22 mouse cellular contexts compared by ENCODE assay signal in genomic region chr1:126670507-126670906, GRCm38 (mm10).
A peak's percentile ranks its signal among the peaks of the same experiment; 100 is the strongest.
DNase-seq lines count a peak whose midpoint lies in the region; ATAC-seq lines count a peak whose summit lies in the region.
"Had no signal": no experiment of that assay in that cellular context is flagged by ENCODE, and none has a peak within 500 bp of the region (broad histone marks: within the 10 kb centered on the region; RNA-seq: fewer than 3 reads in every experiment).

No protein-coding gene starts in this region.

- no peaks in the 10 kb centered on the region for H3K9me3 ChIP-seq in forebrain, embryonic 14.5 days (replicated peaks; ENCODE audit: control insufficient read depth, low read length)
- H3K9me3 ChIP-seq: embryonic facial prominence, embryonic 13.5 days; embryonic facial prominence, embryonic 15.5 days; forebrain, embryonic 13.5 days had no signal

- no peak overlapping the region for H3K27ac ChIP-seq in forebrain, embryonic 14.5 days (ENCODE audit: low read depth, low read length)
- H3K27ac ChIP-seq: embryonic facial prominence, embryonic 13.5 days; embryonic facial prominence, embryonic 15.5 days; forebrain, embryonic 13.5 days had no signal

- H3K4me2 ChIP-seq in forebrain, embryonic 14.5 days (ENCODE audit: low read length): no peak overlapping the region
- H3K4me2 ChIP-seq: embryonic facial prominence, embryonic 13.5 days; embryonic facial prominence, embryonic 15.5 days; forebrain, embryonic 13.5 days had no signal

- H3K4me3 ChIP-seq in forebrain, embryonic 14.5 days (ENCODE audit: low read depth, low read length): no peak overlapping the region
- H3K4me3 ChIP-seq: embryonic facial prominence, embryonic 13.5 days; embryonic facial prominence, embryonic 15.5 days; erythroblast, embryonic 14.5 days; forebrain, embryonic 13.5 days had no signal

- no peaks in the 10 kb centered on the region for H3K36me3 ChIP-seq in forebrain, embryonic 14.5 days (ENCODE audit: control insufficient read depth, insufficient read depth, low read length)
- H3K36me3 ChIP-seq: embryonic facial prominence, embryonic 13.5 days; embryonic facial prominence, embryonic 15.5 days had no signal

- peak; percentile 30 for DNase-seq in heart, adult 11 months
- no peak for DNase-seq in heart, adult 9 months (ENCODE audit: low spot score in 2 of 2)
- DNase-seq in 416B (ENCODE audit: low read depth): peak; percentile 41
- peak; percentile 19 for DNase-seq in NIH3T3 (ENCODE audit: low read depth)
- no peak for DNase-seq in frontal cortex, postnatal 25 days (ENCODE audit: low spot score in 2 of 2)
- no peak for DNase-seq in forebrain, embryonic 14.5 days (ENCODE audit: low spot score)
- no peak for DNase-seq in kidney, postnatal 10 days
- DNase-seq: adrenal gland, adult 8-10 months; adrenal gland, postnatal 14 days; adrenal gland, postnatal 36 days; cerebellum, adult 11-12 months; cerebellum, adult 2 months; cerebellum, adult 9-10 months; cerebellum, postnatal 10 days; cerebellum, postnatal 25 days; embryo, embryonic 11 days had no signal

- no peak overlapping the region for H3K9ac ChIP-seq in forebrain, embryonic 14.5 days (ENCODE audit: low read length)
- H3K9ac ChIP-seq: embryonic facial prominence, embryonic 13.5 days; embryonic facial prominence, embryonic 15.5 days; forebrain, embryonic 13.5 days had no signal

- H3K27me3 ChIP-seq in forebrain, embryonic 14.5 days (replicated peaks; ENCODE audit: control insufficient read depth, insufficient read depth, low read length): no peaks in the 10 kb centered on the region
- H3K27me3 ChIP-seq: embryonic facial prominence, embryonic 13.5 days; embryonic facial prominence, embryonic 15.5 days; forebrain, embryonic 13.5 days had no signal

- no peak for ATAC-seq in forebrain, embryonic 14.5 days
- ATAC-seq: activated CD4-positive, CD25-positive, alpha-beta regulatory T cell, adult 4 months; forebrain, embryonic 13.5 days; forebrain, embryonic 16.5 days had no signal

- no peaks in the 10 kb centered on the region for H3K4me1 ChIP-seq in forebrain, embryonic 14.5 days (ENCODE audit: control insufficient read depth, insufficient read depth, low read length)
- H3K4me1 ChIP-seq: embryonic facial prominence, embryonic 13.5 days; embryonic facial prominence, embryonic 15.5 days had no signal

- 99% methylated on average over 3 of the region's 3 CpGs for WGBS in forebrain, embryonic 14.5 days

Comparison
In these comparisons a context has a peak if more than half of its experiments do, and no peak if none do; other contexts are left out.
1. DNase-seq: peak in heart, adult 11 months (single experiment), 416B (single experiment) and NIH3T3 (single experiment); none in heart, adult 9 months (0 of 2), frontal cortex, postnatal 25 days (0 of 2), forebrain, embryonic 14.5 days (single experiment) and kidney, postnatal 10 days (single experiment).